Mouse (Mus musculus): ENCODE measurements around the gene Stx6.
"Not testable (repeated sequence)": the region's sequence is repeated elsewhere in the genome, so short reads cannot be mapped to it uniquely, and the experiment has no call there.

The Stx6 gene

GRCm38 (mm10) chr1:155167453-155167852 lies 8.9 kb downstream of the Stx6 start:
- no peak for DNase-seq (ENCODE audit: low spot score)

- no peak for DNase-seq (ENCODE audit: low spot score)
Measured at GRCm38 (mm10) chr1:155169935-155170334, 11.4 kb downstream of the Stx6 start.

DNA sequence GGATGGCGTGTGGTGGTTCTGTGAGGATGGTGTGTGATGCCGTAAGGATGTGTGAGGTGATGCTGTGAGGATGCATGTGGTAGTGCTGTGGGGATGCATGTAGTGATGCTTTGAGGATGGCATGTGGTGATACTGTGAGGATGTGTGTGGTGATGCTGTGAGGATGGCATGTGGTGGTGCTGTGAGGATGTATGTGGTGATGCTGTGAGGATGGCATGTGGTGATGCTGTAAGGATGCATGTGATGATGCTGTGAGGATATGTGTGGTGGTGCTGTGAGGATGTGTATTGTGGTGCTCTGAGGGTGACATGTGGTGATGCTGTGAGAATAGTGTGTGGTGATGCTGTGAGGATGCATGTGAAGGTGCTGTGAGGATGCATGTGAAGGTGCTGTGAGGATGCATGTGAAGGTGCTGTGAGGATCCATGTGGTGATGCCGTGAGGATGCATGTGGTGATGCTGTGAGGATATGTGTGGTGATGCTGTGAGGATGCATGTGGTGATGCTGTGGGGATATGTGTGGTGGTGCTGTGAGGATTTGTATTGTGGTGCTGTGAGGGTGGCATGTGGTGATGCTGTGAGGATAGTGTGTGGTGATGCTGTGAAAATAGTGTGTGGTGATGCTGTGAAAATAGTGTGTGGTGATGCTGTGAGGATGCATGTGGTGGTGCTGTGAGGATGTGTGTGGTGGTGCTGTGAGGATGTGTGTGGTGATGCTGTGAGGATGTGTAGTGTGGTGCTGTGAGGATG lies 14.6 kb downstream of the Stx6 start:
- no peak for DNase-seq (ENCODE audit: low spot score)

- DNase-seq (ENCODE audit: low spot score), result not testable (repeated sequence)
Measured at GRCm38 (mm10) chr1:155173644-155174016, 15.1 kb downstream of the Stx6 start.

DNA sequence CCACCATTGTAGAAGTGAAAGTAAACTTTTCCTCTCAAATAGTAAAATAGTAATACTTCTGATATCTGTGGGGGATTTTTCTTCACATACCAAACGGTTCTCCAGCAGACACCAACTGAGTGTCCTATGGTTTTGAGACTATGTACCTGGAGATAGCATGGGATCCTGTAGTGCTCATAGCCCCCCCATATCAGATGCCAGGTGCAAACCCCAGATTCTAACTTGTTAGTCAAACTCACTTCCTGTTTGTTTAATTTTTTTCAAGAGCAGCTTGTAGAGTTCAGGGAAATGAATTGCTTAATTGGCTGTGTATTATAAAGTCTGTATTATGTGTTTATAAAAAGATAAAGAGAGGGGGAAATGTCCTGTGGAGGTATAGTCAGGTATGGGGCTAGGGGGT lies 15.9 kb downstream of the Stx6 start:
- DNase-seq (ENCODE audit: low spot score), result no peak

DNA sequence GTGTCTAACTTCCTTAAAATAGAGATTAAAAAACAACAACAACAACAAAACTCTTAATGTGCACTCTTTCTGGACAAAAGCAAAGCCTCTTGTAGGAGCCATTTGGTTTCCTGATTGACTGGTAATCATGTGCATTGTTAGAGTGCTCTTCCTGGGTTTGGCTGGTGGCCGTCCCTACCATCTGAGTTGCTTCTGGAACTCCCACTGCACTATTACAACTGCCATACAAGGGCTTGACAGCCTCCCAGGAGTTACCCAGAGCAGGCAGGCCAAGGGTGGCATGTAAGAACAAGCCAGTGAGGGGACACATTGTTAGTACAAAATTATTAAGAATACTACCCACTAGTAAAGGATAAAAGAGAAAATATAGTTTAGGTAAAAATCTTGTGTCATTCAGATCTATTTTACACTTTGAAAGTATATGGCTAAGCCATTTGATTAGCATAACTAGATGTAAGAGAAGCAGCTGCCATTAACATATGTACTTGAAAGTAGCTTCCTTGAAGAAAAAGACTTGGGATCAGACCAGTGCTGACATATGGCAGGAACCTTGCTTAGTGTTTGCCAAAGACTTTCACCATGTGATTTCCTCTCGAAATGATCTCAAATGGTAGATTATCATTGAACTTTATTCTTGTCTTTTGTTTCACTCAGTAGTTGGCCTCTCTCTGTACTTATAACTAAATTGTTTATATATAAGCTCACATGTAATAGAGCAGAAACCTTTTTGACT lies 19.8 kb downstream of the Stx6 start:
- DNase-seq (ENCODE audit: low spot score), result no peak

GRCm38 (mm10) chr1:155184191-155184590 lies 25.7 kb downstream of the Stx6 start:
- no peak for DNase-seq (ENCODE audit: low spot score)

DNA sequence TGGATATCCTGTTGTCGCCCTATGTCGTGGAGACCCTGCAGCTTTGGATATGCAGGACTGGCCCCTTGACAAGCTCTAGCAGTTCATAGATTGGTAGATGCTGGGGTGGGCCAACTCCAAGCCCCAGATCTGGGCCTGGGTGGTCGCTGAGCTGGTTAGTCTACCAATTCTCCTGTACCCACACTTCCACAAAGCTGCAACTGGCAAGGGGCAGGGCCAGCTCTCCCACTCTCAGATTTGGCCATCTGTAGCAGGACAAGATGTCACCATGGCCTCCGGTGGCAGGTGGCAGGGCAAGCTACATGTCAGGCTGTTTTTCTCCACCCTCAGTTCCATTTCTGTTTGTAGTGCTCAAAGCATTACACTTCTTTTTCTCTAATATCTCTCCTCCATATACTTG lies 30.1 kb downstream of the Stx6 start:
- no peak for DNase-seq (ENCODE audit: low spot score)

DNA sequence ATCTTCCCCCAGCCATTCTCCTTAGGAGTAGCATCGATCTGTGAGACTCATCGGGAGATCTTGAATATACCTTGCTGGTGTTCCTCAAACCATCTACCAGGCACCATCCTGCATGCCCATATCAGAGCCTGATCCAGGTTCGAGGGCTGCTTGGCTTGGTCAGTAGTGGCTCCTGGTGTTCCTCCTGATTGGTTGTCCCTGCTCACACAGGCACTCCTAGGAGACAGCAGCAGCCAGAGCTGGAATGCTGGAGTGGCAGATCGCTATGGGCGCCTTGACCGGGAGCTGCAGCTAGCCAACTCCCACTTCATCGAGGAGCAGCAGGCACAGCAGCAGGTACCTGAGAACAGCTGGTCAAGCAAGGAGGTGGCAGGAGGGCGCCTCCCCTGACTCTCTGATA lies 32.7 kb downstream of the Stx6 start:
- DNase-seq (ENCODE audit: low spot score), result no peak

DNA sequence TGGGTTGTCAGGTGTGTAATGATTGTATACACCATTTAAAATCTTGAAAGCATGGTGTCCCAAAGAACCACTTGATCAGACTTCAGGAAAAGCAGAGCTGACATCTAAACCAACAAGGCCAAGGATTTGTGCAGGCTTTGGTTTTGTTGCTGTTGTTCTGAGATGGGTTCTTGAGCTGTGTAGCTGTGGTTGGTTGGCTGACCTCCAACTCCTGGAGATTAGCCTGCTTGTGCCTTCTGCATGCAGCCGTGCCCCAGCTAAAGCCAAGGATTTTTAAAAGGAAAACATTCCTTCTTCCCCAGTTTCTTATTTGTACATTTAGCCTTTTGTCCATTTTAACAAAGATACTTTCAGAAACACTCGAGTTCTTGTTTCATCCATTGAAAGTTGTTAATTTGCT lies 33.2 kb downstream of the Stx6 start:
- DNase-seq (ENCODE audit: low spot score), result no peak

DNA sequence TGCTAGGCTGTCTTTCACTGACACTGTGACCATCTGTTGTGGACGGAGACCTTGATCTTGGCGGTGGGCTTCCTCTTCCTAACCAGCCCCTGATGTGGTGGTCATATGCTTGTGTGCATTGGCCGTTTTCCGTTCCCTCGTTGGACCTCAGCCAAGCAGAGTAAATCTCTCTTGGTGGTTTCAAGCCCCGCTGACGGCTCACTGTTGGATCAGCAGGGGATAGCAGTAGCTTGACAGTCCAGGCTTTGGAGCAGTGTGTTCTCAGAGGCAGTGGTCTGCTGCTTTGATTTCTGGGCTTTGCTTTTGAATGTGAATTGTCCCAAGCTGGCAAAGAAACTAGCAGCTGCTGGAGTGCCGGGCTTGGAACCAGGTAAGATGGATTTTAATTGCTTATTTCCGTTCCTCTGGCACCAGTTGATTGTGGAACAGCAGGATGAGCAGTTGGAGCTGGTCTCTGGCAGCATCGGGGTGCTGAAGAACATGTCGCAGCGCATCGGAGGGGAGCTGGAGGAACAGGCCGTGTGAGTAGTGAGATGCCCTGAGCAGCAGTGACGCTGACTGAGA lies 34.4 kb downstream of the Stx6 start:
- DNase-seq (ENCODE audit: low spot score), result peak; percentile 79

GRCm38 (mm10) chr1:155196691-155197090 lies 38.2 kb downstream of the Stx6 start:
- DNase-seq (ENCODE audit: low spot score), result no peak

DNA sequence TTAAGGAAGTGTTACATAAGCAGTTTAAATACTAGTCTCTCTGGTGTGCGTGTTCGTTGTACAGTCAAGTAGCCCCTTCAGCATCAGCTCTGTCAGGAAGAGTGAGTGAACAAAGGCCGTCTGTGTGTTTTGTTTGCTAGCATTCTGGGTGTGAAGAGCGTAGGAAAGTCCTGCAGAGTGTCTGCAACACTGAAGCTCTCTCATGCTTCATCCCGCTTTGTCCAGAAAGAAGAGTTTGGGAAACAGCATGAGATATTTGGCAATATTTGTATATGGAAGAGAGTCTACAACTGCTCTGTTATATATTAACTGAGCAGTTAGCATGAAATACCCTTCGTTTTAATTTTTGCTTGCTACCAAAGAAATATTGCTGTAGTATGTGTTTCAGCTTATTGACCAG lies 41.0 kb downstream of the Stx6 start:
- DNase-seq (ENCODE audit: low spot score), result no peak

DNA sequence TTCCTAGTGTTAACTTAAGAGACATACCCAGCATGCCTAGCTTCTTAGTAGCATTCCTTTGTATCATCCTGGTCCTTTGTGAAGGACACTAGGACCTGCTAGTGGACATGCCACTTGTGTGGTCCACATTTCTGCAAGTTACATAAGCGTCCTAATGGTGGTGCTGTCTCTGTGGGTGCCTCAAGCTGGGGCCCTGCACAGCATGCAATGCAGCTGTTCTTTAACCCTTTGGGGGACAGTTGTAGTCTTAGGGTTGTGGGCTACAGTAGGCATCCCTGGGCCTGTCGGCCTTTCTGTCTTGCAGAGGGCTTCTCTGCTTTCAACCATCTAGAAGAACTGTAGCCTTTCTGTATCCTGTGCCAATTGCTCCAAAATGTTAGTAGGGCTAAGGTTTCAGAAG lies 42.5 kb downstream of the Stx6 start:
- no peak for DNase-seq (ENCODE audit: low spot score)

GRCm38 (mm10) chr1:155201373-155201879 lies 42.9 kb downstream of the Stx6 start:
- DNase-seq (ENCODE audit: low spot score), result no peak

GRCm38 (mm10) chr1:155201914-155202313 lies 43.4 kb downstream of the Stx6 start:
- DNase-seq (ENCODE audit: low spot score), result no peak

GRCm38 (mm10) chr1:155202472-155202871 lies 44.0 kb downstream of the Stx6 start:
- no peak for DNase-seq (ENCODE audit: low spot score)

DNA sequence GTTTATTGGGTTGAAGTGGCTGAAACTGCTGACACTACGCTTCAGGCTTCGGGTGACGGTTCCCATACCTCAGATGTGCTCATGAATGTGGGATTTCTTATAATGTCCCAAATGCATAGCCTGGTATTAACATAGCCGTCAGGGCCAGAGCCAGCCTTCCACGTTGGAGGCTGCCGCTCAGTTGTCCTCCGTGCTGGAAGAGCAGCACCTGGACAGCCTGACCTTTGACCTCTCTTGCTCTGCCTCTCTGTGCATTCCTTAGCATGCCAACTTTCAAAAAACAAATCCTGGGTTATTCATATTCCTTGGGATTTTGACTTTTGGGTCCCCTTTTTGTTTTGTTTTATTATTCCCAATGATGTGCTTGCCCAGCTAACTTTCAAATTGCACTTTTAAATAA lies 44.6 kb downstream of the Stx6 start:
- DNase-seq (ENCODE audit: low spot score), result no peak

DNA sequence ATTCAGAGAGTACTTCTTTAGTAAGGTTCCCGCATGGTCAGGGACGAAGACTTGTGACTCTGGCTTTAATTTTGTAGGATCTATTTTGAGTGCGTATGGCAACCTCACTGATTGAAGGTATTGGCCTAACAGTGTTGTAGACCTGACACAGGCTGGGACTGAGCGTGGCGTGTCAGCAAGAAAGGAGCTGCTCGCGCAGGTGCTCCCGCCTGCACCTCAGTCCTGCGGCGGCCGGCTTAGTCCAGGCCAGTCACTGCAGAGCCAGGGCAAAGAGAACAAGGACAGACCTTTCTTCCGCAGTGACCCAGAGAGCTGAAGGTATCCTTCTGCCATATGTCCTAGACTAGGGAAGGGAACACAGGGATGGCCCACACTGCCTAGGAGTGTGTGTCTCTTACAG lies 45.4 kb downstream of the Stx6 start:
- DNase-seq (ENCODE audit: low spot score), result no peak

- peak; percentile 67 for DNase-seq (ENCODE audit: low spot score)
Measured at GRCm38 (mm10) chr1:155204560-155205162, 46.1 kb downstream of the Stx6 start.

DNA sequence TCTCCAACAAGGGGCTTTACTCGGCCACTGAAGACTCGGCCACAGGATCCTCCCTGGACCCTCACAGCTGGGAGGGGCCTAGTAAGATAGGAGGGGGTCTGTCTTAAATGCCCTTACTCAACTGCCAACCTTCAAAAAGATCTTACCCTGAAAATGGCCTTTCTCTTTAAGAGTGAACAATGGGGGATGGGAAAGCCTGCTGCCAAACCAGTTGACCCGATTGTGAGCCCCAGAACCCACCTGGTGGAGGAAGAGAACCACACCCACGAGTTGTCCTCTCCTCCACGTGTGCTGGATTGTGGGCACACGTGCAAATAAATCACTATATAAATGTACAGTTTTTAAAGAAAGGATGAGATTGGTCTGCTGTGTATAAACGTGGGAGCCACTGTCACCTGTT lies 46.8 kb downstream of the Stx6 start:
- DNase-seq (ENCODE audit: low spot score), result no peak

DNA sequence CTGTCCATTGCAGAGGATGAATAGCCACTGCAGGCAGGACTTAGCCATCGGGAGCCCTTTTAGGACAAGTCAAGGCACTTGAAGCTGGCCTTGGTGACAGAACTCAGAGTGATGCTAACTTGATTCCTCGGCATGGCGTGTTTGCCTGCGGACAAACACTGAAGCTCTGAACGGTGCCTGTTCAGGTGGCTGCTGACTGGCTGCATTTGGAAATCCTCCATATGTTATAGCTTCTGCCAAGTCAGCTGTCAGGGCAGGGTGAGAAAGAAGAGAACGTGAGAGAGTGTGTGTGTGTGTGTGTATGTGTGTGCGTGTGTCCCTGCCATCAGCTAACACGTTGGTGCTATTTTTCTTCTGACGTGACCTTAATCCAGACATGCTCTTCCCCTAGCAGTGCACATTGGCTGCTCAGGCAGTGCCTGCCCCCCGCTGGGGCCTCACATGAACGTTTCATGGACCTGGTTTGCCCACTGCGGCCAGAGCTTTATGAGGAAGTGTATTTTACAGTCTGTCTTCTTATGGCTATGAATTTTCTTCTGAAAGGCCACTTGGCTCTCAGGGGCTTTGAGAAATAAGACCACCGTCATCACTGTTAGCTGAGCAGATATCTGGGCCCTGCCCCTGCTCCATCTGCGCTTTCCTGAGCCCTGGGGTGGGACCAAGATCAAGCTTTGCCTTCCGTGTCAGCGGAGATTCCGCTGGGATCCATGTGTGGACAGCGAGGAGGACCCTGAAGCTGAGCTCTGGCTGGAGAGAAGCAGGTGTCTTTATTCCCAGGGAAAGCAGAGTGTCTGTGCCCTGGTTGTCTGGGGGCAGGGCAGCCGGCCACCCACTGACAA lies 47.5 kb downstream of the Stx6 start:
- DNase-seq (ENCODE audit: low spot score), result peak; percentile 6

Measured in layer of hippocampus, adult 11-12 months (tissue).